Mouse (Mus musculus) liver, embryonic 11.5 days (tissue): ENCODE data around the gene Rlf. TPM values are rescaled to one million over a fixed set of nuclear protein-coding genes. Genes with fewer than 3 reads are reported as not detected.

Experiments used
- polyA plus RNA-seq: library from polyadenylated mRNA; unstranded; fragments of >200 nt; fragmentation: Nextera tagmentation; extraction: Ambion mirVana; gene quantifications from 2 replicates; pipeline ENCODE4 v1.2.1, GENCODE M21; 2014

Rlf gene
- polyA plus RNA-seq, 1 experiment from 2014 or later: 18.8 TPM

Other genes starting within 250 kb of the Rlf start
- gene Smap2, start 197.8 kb downstream of the Rlf start, polyA plus RNA-seq: 38.8 and 42.3 TPM in 2 replicates
- 1.9 and 2.9 TPM in 2 replicates for gene Col9a2, start 175.7 kb downstream of the Rlf start, polyA plus RNA-seq
- 30.0 and 35.5 TPM in 2 replicates for gene Zmpste24, start 116.8 kb downstream of the Rlf start, polyA plus RNA-seq
- not detected in 2 replicates for gene Tmco2, start 105.9 kb downstream of the Rlf start, polyA plus RNA-seq
- gene Gm12888, start 109.8 kb upstream of the Rlf start, polyA plus RNA-seq: not detected in 2 replicates
- gene Gm12886, start 208.0 kb upstream of the Rlf start, polyA plus RNA-seq: not detected in 2 replicates